Mouse (Mus musculus): ENCODE results near the gene Cybb. TPM values are rescaled to one million over a fixed set of nuclear protein-coding genes. Genes with fewer than 3 reads are reported as not detected.

The Cybb gene
- polyA plus RNA-seq (2012; ENCODE audit: low replicate concordance): 2.1 and 5.0 TPM in 2 replicates

DNA sequence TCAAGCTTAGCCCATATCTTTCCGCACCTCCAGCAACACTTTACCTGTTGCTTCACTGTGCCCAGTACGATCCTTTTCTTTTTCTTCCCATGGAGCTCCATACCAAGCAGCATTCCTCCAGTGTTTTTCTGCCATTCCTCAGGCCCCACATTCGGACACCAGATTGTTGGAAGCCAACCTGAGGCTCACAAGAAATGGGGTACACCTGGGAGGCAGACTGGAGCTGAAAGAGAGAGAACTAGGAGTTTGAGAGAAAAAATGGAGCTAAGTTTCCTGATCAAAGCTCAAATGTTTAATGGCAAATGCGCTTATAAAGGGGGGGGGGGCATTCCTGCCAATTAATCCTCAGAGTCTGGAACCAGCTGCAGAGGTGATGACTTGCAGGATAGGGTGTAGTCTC lies at the start of gene Cybb:
Gene Cybb (minus strand): TSS at position 101 of the 400 bp plus-strand sequence.

Other genes with a start within 250 kb of the Cybb start
- gene Gm14862, start 230.9 kb downstream of the Cybb start, polyA plus RNA-seq (2012; ENCODE audit: low replicate concordance): not detected in 2 replicates
- 6.3 and 17.8 TPM in 2 replicates for gene Xk, start 215.0 kb downstream of the Cybb start, polyA plus RNA-seq (2012; ENCODE audit: low replicate concordance)
- gene H2al1m, start 204.0 kb downstream of the Cybb start, polyA plus RNA-seq (2012; ENCODE audit: low replicate concordance): not detected in 2 replicates
- gene H2al1k, start 137.1 kb downstream of the Cybb start, polyA plus RNA-seq (2012; ENCODE audit: low replicate concordance): not detected in 2 replicates
- gene H2al1o, start 84.6 kb upstream of the Cybb start, polyA plus RNA-seq (2012; ENCODE audit: low replicate concordance): not detected in 2 replicates
- gene Dynlt3, start 175.2 kb upstream of the Cybb start, polyA plus RNA-seq (2012; ENCODE audit: low replicate concordance): 2.3 TPM in 1 of 2 replicates, not detected in the other